Mouse (Mus musculus) subcutaneous adipose tissue, adult 2 months (tissue): Measurements from ENCODE around the gene Ccdc177. TPM values are rescaled to one million over a fixed set of nuclear protein-coding genes. Genes with fewer than 3 reads are reported as not detected.

Experiments used
- polyA plus RNA-seq: library from polyadenylated mRNA; depleted of rRNA; stranded (reverse); fragments of >200 nt; gene quantifications from 2 replicates; pipeline ENCODE4 v1.2.3, GENCODE M21; 2012; ENCODE audit warnings: low replicate concordance; rRNA removed

Gene Ccdc177
- 0.05 TPM in 1 of 2 replicates, not detected in the other for polyA plus RNA-seq

GRCm38 (mm10) chr12:80760396-80760801, at the start of gene Ccdc177:
Gene Ccdc177, minus strand, starts transcription at chr12:80760687.

GRCm38 (mm10) chr12:80789849-80790694, 29.6 kb upstream of the Ccdc177 start, which contains the start of gene Susd6:
Gene Susd6, plus strand, starts transcription at chr12:80790510.

Other genes with a start within 250 kb of the Ccdc177 start
- gene Galnt16, start 242.4 kb downstream of the Ccdc177 start, polyA plus RNA-seq: 7.5 and 21.0 TPM in 2 replicates
- gene Slc39a9, start 116.8 kb downstream of the Ccdc177 start, polyA plus RNA-seq: 39.4 and 55.5 TPM in 2 replicates
- 25.7 and 41.2 TPM in 2 replicates for gene Erh, start 116.3 kb downstream of the Ccdc177 start, polyA plus RNA-seq
- 0.03 and 1.6 TPM in 2 replicates for gene Plekhd1, start 68.1 kb downstream of the Ccdc177 start, polyA plus RNA-seq
- 28.4 and 48.1 TPM in 2 replicates for gene Susd6, start 29.8 kb upstream of the Ccdc177 start, polyA plus RNA-seq
- 305 and 392 TPM in 2 replicates for gene Srsf5, start 184.8 kb upstream of the Ccdc177 start, polyA plus RNA-seq
- 0.22 TPM in 1 of 2 replicates, not detected in the other for gene Slc10a1, start 208.0 kb upstream of the Ccdc177 start, polyA plus RNA-seq